Mouse (Mus musculus): ENCODE measurements around the gene Tubb1.

DNA sequence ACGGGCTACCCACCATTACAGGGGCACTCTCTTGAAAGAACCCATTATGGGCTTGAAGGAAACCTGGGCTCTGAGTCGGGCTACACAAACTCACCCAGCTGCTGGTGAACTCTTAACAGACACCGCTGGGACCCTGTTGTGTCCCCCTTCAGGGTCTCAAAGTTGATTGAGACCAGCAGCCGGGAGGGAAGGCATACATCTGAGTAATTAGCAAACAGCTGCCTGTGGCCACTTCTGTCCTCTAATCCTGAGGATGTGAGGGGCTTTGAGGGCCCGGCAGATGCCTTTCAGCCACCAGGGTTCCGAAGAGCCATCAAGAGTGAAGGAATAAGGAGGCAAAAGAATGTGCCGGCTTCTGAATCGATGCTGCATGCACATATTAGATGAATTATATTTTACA lies 3.6 kb upstream of the Tubb1 start:
- TF ChIP-seq CTCF (IDR thresholded peaks at IDR 0.05; ENCODE audit: extremely low read depth, insufficient read depth, insufficient read length, insufficient replicate concordance) (no peak), POLR2A (IDR thresholded peaks at IDR 0.05; ENCODE audit: low read depth, low read length) (no peak)
